Mouse (Mus musculus): Measurements from ENCODE around the gene Hmg20b. TPM values are rescaled to one million over a fixed set of nuclear protein-coding genes. Genes with fewer than 3 reads are reported as not detected.

Hmg20b gene
- polyA plus RNA-seq, 1 experiment from 2014 or later, result 29.9 TPM

DNA sequence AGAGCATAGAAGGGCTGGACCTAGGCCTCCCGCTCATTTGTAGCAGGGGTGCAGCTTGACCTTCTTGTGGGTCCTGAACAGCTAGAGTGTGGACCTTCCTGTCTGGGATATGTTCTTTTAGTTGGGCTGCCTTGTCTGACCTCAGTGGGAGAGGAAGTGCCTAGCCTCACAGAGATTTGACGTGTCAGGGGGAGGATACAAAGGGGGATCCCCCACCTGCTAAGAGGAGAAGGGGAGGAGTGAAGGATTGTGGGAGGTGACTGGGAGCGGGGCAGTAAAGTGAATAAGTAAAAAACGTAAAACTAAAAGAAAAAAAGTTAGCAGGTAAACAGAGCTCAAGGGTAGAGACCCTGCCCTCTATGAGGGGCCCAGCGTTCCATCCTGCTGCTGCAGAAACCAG, 40.7 kb downstream of the Hmg20b start:
- Histone ChIP-seq H3K4me2 (ENCODE audit: low read depth, low read length) (no peak overlapping the region), H3K27ac (ENCODE audit: low read depth, low read length) (no peak overlapping the region), H3K9me3 (ENCODE audit: control insufficient read depth, low read length) (no peaks in the 10 kb centered on the region), H3K36me3 (ENCODE audit: control insufficient read depth, insufficient read depth, low read length) (peaks cover 80% of the 10 kb centered on the region), H3K27me3 (ENCODE audit: control insufficient read depth, insufficient read depth, low read length) (no peaks in the 10 kb centered on the region), H3K4me1 (ENCODE audit: control insufficient read depth, insufficient read depth, low read length) (no peaks in the 10 kb centered on the region), H3K9ac (replicated peaks; ENCODE audit: low read depth, low read length) (no peak overlapping the region), H3K4me3 (ENCODE audit: low read depth, low read length) (no peak overlapping the region)
- no peak for ATAC-seq (ENCODE audit: low read depth)
- 94% methylated on average over 5 of the region's 5 CpGs for WGBS

DNA sequence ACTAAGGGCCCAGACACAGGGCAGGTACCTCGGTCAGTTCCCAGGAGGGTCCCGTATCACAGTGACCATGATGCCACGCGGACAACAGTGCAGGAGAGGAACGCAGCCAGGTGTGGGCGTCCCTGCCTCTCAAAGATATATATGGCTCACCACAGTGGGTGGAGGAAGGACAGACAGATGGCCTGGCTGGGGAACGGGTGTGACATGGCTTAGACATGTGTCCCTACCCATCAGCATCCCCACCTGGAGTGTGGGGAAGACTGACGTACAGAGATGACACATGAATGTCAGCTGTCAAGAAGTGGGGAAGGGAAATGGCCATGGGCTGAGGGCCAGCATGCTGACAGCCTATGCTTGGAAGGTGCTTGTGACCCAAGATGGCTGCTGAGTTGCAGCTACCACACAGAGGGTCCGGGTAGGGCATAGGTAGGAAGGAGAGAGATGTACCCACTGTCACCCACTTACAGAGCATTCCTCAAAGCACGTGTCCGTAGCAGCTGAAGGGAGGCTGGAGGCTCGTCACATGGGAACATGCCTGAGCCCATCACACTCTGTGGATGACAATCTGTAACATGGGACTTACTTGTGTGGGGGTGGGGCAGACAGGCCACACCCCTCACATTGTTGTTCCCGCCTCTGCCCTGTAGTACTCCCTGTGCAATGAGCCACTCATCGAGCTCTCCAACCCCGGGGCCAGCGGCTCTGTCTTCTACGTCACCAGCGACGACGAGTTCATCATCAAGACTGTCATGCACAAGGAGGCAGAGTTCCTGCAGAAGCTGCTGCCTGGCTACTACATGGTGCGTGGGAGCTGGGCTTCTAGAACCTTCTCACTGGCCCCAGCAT, 43.2 kb downstream of the Hmg20b start:
- no peak overlapping the region for H3K4me3 ChIP-seq (ENCODE audit: low read depth, low read length)
- no peak overlapping the region for H3K4me2 ChIP-seq (ENCODE audit: low read depth, low read length)
- no peak overlapping the region for H3K9ac ChIP-seq (replicated peaks; ENCODE audit: low read depth, low read length)
- peaks cover 56% of the 10 kb centered on the region for H3K36me3 ChIP-seq (ENCODE audit: control insufficient read depth, insufficient read depth, low read length)
- 94% methylated on average over 21 of the region's 21 CpGs for WGBS
- H3K4me1 ChIP-seq (ENCODE audit: control insufficient read depth, insufficient read depth, low read length), result no peaks in the 10 kb centered on the region
- H3K27ac ChIP-seq (ENCODE audit: low read depth, low read length), result no peak overlapping the region
- no peaks in the 10 kb centered on the region for H3K27me3 ChIP-seq (ENCODE audit: control insufficient read depth, insufficient read depth, low read length)
- no peaks in the 10 kb centered on the region for H3K9me3 ChIP-seq (ENCODE audit: control insufficient read depth, low read length)
- ATAC-seq (ENCODE audit: low read depth), result no peak

GRCm38 (mm10) chr10:81306173-81306668, 44.1 kb downstream of the Hmg20b start:
- H3K9ac ChIP-seq (replicated peaks; ENCODE audit: low read depth, low read length), result no peak overlapping the region
- no peak overlapping the region for H3K27ac ChIP-seq (ENCODE audit: low read depth, low read length)
- H3K4me1 ChIP-seq (ENCODE audit: control insufficient read depth, insufficient read depth, low read length), result no peaks in the 10 kb centered on the region
- peaks cover 48% of the 10 kb centered on the region for H3K36me3 ChIP-seq (ENCODE audit: control insufficient read depth, insufficient read depth, low read length)
- ATAC-seq (ENCODE audit: low read depth), result no peak
- H3K9me3 ChIP-seq (ENCODE audit: control insufficient read depth, low read length), result no peaks in the 10 kb centered on the region
- no peak overlapping the region for H3K4me2 ChIP-seq (ENCODE audit: low read depth, low read length)
- WGBS, result 95% methylated on average over 12 of the region's 12 CpGs
- no peaks in the 10 kb centered on the region for H3K27me3 ChIP-seq (ENCODE audit: control insufficient read depth, insufficient read depth, low read length)
- H3K4me3 ChIP-seq (ENCODE audit: low read depth, low read length), result no peak overlapping the region

DNA sequence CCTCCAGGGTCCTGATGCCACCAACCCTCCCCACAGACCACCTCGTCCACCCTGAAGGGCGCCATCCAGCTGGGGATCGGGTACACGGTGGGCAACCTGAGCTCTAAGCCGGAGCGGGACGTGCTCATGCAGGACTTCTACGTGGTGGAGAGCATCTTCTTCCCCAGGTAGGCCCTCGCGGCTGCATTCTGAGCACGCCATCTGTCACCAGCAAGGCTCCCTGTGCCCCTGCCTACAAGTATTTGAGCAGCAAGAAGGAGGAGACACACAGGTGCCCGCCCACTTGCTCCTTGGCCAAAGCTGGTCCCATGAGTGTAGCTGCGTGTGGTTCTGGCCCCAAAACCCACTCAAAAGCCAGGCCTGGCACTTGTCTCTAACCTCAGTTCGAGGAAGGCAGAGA, 44.6 kb downstream of the Hmg20b start:
- no peak overlapping the region for H3K27ac ChIP-seq (ENCODE audit: low read depth, low read length)
- no peaks in the 10 kb centered on the region for H3K4me1 ChIP-seq (ENCODE audit: control insufficient read depth, insufficient read depth, low read length)
- H3K9me3 ChIP-seq (ENCODE audit: control insufficient read depth, low read length), result no peaks in the 10 kb centered on the region
- peaks cover 43% of the 10 kb centered on the region for H3K36me3 ChIP-seq (ENCODE audit: control insufficient read depth, insufficient read depth, low read length)
- ATAC-seq (ENCODE audit: low read depth), result no peak
- no peak overlapping the region for H3K9ac ChIP-seq (replicated peaks; ENCODE audit: low read depth, low read length)
- H3K4me3 ChIP-seq (ENCODE audit: low read depth, low read length), result no peak overlapping the region
- no peaks in the 10 kb centered on the region for H3K27me3 ChIP-seq (ENCODE audit: control insufficient read depth, insufficient read depth, low read length)
- H3K4me2 ChIP-seq (ENCODE audit: low read depth, low read length), result no peak overlapping the region
- WGBS, result 96% methylated on average over 14 of the region's 14 CpGs

GRCm38 (mm10) chr10:81304597-81305238, 45.6 kb downstream of the Hmg20b start:
- no peaks in the 10 kb centered on the region for H3K27me3 ChIP-seq (ENCODE audit: control insufficient read depth, insufficient read depth, low read length)
- no peak overlapping the region for H3K9ac ChIP-seq (replicated peaks; ENCODE audit: low read depth, low read length)
- H3K4me3 ChIP-seq (ENCODE audit: low read depth, low read length), result no peak overlapping the region
- H3K9me3 ChIP-seq (ENCODE audit: control insufficient read depth, low read length), result no peaks in the 10 kb centered on the region
- 17% methylated on average over 8 of the region's 9 CpGs for WGBS
- H3K36me3 ChIP-seq (ENCODE audit: control insufficient read depth, insufficient read depth, low read length), result peaks cover 34% of the 10 kb centered on the region
- ATAC-seq (ENCODE audit: low read depth), result peak; percentile 45; the same call in 1 of the 2 replicates
- H3K4me1 ChIP-seq (ENCODE audit: control insufficient read depth, insufficient read depth, low read length), result no peaks in the 10 kb centered on the region
- H3K27ac ChIP-seq (ENCODE audit: low read depth, low read length), result no peak overlapping the region
- no peak overlapping the region for H3K4me2 ChIP-seq (ENCODE audit: low read depth, low read length)

- H3K27ac ChIP-seq (ENCODE audit: low read depth, low read length), result no peak overlapping the region
- no peak overlapping the region for H3K4me3 ChIP-seq (ENCODE audit: low read depth, low read length)
- no peaks in the 10 kb centered on the region for H3K27me3 ChIP-seq (ENCODE audit: control insufficient read depth, insufficient read depth, low read length)
- H3K4me2 ChIP-seq (ENCODE audit: low read depth, low read length), result no peak overlapping the region
- no peak for ATAC-seq (ENCODE audit: low read depth)
- H3K9me3 ChIP-seq (ENCODE audit: control insufficient read depth, low read length), result no peaks in the 10 kb centered on the region
- H3K9ac ChIP-seq (replicated peaks; ENCODE audit: low read depth, low read length), result no peak overlapping the region
- 82% methylated on average over 7 of the region's 7 CpGs for WGBS
- 0 out of 2 replicates have a peak, but pooled peaks cover 3% of the 10 kb centered on the region for H3K4me1 ChIP-seq (ENCODE audit: control insufficient read depth, insufficient read depth, low read length)
- H3K36me3 ChIP-seq (ENCODE audit: control insufficient read depth, insufficient read depth, low read length), result peaks cover 24% of the 10 kb centered on the region
These were observed 46.5 kb downstream of the Hmg20b start for GRCm38 (mm10) chr10:81303761-81304160.

DNA sequence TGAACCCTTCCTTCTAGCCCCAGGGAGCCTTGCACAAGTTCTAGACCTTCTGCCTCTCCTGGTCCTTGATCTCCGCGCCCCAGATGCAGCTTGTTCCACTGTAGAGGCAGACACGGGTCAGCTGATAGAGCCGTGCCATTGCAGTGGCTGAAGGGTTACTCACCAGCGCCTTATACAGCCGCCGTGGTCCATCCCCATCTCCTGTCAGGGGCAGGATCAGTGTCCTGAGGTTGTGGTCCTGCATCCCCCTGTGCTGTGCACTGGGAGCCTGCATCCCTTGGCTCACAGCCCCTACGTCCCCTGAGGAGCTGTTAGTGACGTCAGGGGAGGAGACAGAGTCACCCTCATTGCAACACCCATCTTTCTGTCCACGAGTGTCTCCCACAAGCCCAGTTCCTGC, 47.0 kb downstream of the Hmg20b start:
- H3K27me3 ChIP-seq (ENCODE audit: control insufficient read depth, insufficient read depth, low read length), result no peaks in the 10 kb centered on the region
- H3K27ac ChIP-seq (ENCODE audit: low read depth, low read length), result no peak overlapping the region
- no peak for ATAC-seq (ENCODE audit: low read depth)
- no peak overlapping the region for H3K4me2 ChIP-seq (ENCODE audit: low read depth, low read length)
- H3K4me3 ChIP-seq (ENCODE audit: low read depth, low read length), result no peak overlapping the region
- H3K36me3 ChIP-seq (ENCODE audit: control insufficient read depth, insufficient read depth, low read length), result peaks cover 21% of the 10 kb centered on the region
- H3K9me3 ChIP-seq (ENCODE audit: control insufficient read depth, low read length), result no peaks in the 10 kb centered on the region
- H3K9ac ChIP-seq (replicated peaks; ENCODE audit: low read depth, low read length), result no peak overlapping the region
- H3K4me1 ChIP-seq (ENCODE audit: control insufficient read depth, insufficient read depth, low read length), result 0 out of 2 replicates have a peak, but pooled peaks cover 3% of the 10 kb centered on the region
- whole genome bisulfite sequencing, result 77% methylated on average over 10 of the region's 10 CpGs

DNA sequence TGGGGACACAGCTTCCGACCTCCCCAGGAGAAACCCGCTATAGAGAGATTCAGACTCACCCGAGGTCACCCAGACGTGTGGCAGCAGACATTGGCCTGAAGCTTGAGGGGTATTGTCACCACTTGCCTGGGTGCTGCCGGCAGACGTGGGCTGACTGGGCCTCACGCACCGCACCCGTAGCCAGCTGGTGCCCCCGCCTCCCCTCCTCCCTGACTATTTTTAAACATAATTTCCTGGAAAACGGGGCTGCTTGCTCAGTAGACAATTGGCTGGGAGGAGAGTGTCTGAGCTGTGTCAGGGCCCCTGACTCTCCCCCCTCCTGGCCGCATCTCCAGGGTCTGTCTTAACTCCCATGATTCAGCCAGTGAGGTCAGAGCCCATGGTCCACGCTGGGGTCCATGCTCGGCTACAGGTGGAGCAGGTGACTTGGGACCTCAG, 47.5 kb downstream of the Hmg20b start:
- WGBS, result 62% methylated on average over 14 of the region's 14 CpGs
- Histone ChIP-seq H3K4me1 (ENCODE audit: control insufficient read depth, insufficient read depth, low read length) (0 out of 2 replicates have a peak, but pooled peaks cover 3% of the 10 kb centered on the region), H3K4me3 (ENCODE audit: low read depth, low read length) (no peak overlapping the region), H3K9me3 (ENCODE audit: control insufficient read depth, low read length) (no peaks in the 10 kb centered on the region), H3K27me3 (ENCODE audit: control insufficient read depth, insufficient read depth, low read length) (no peaks in the 10 kb centered on the region), H3K36me3 (ENCODE audit: control insufficient read depth, insufficient read depth, low read length) (peaks cover 17% of the 10 kb centered on the region), H3K4me2 (ENCODE audit: low read depth, low read length) (no peak overlapping the region), H3K27ac (ENCODE audit: low read depth, low read length) (no peak overlapping the region), H3K9ac (replicated peaks; ENCODE audit: low read depth, low read length) (no peak overlapping the region)
- ATAC-seq (ENCODE audit: low read depth), result no peak

DNA sequence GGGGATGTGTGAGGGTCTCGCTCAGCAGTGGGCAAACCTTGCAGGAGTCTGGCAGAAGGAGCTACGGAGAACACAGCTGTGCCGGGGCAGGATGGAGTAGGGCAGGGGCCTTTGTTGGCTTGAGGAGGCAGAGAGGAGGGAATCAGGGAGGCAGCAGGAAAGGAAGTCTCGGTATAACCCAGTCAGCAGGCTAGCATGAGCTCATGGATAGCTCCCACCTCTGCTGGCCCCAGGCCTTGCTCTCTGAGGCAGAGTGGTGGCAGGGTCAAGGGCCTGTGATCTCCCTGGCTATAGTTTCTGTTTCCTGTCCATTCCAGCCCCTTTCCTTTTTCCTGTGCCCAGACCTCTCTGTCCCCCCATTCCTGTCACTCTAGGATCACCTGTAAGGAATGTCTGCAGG, 48.0 kb downstream of the Hmg20b start:
- no peak overlapping the region for H3K4me2 ChIP-seq (ENCODE audit: low read depth, low read length)
- peaks cover 12% of the 10 kb centered on the region for H3K36me3 ChIP-seq (ENCODE audit: control insufficient read depth, insufficient read depth, low read length)
- 63% methylated on average over 4 of the region's 4 CpGs for WGBS
- no peaks in the 10 kb centered on the region for H3K9me3 ChIP-seq (ENCODE audit: control insufficient read depth, low read length)
- no peak overlapping the region for H3K4me3 ChIP-seq (ENCODE audit: low read depth, low read length)
- H3K27me3 ChIP-seq (ENCODE audit: control insufficient read depth, insufficient read depth, low read length), result no peaks in the 10 kb centered on the region
- 0 out of 2 replicates have a peak, but pooled peaks cover 3% of the 10 kb centered on the region for H3K4me1 ChIP-seq (ENCODE audit: control insufficient read depth, insufficient read depth, low read length)
- no peak overlapping the region for H3K27ac ChIP-seq (ENCODE audit: low read depth, low read length)
- no peak overlapping the region for H3K9ac ChIP-seq (replicated peaks; ENCODE audit: low read depth, low read length)
- ATAC-seq (ENCODE audit: low read depth), result no peak
